8 mouse cellular contexts compared by ENCODE assay signal in the genomic region with DNA sequence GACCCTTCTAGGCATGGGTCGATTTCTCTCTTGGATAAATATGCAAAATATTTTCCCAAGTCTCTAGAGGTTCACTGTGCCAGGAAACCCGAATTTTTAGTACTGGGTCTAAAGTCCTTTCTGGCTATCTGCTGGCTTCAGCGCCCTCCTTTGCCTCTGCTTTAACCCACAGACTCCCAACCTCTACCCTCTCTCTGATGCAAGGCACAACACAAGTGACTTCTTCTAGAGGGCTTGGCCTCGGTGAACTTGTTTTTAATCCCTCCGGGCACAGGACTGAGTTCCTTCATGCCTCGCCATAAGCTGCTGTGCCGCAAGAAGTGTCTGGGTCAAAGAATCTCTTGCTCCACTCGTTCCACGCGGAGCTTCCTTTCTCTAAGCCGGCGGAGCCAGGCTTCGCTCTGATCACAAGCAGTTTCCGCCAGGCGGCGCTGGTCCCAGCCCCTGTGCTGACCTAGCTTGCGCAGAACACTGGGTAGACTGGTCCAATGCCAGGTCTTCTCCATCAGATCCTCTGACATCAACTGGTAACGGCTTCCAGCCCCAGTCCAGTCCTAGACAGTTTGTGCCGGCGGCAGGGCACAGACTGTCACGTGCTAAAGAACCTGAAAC. TPM values are rescaled to one million over a fixed set of nuclear protein-coding genes. Genes with fewer than 3 reads are reported as not detected.
DNase-seq lines count a peak whose midpoint lies in the region; ATAC-seq and TF ChIP-seq lines count a peak whose summit lies in the region.

No protein-coding gene starts in this region.

- H3K4me3 ChIP-seq in lung, embryonic 14.5 days (ENCODE audit: low read depth, low read length): peak overlapping the region; percentile 47
- peak overlapping the region; percentile 56 for H3K4me3 ChIP-seq in embryonic facial prominence, embryonic 12.5 days
- H3K4me3 ChIP-seq in heart, embryonic 15.5 days: peak overlapping the region; percentile 47; the same call in 1 of the 2 replicates
- H3K4me3 ChIP-seq in limb, embryonic 15.5 days: peak overlapping the region; percentile 47
- H3K4me3 ChIP-seq in neural tube, embryonic 15.5 days (replicated peaks): peak overlapping the region; percentile 62

- no peak overlapping the region for H3K9ac ChIP-seq in lung, embryonic 14.5 days
- 0 out of 2 replicates have a peak overlapping the region, but pooled peaks have one; percentile 49 for H3K9ac ChIP-seq in embryonic facial prominence, embryonic 12.5 days
- no peak overlapping the region for H3K9ac ChIP-seq in heart, embryonic 15.5 days
- no peak overlapping the region for H3K9ac ChIP-seq in limb, embryonic 15.5 days
- peak overlapping the region; percentile 80 for H3K9ac ChIP-seq in neural tube, embryonic 15.5 days (replicated peaks)

- DNase-seq in lung, embryonic 14.5 days: peak; percentile 82
- no peak for DNase-seq in lung, adult 18-20 months
- DNase-seq in kidney, postnatal 10 days: peak; percentile 74
- DNase-seq in spleen, adult 12 weeks (ENCODE audit: low spot score): no peak

- ATAC-seq in lung, embryonic 14.5 days (ENCODE audit: insufficient read depth): peak; percentile 70
- ATAC-seq in embryonic facial prominence, embryonic 12.5 days (ENCODE audit: insufficient number of reproducible peaks, insufficient read depth, low FRiP score, low TSS enrichment): no peak
- ATAC-seq in heart, embryonic 15.5 days (replicated peaks; ENCODE audit: insufficient number of reproducible peaks, insufficient read depth, low FRiP score, low read depth): peak; percentile 27; the same call in 1 of the 2 replicates
- 0 out of 2 replicates have a peak, but pooled peaks have one; percentile 24 for ATAC-seq in limb, embryonic 15.5 days (ENCODE audit: insufficient number of reproducible peaks, low FRiP score, low TSS enrichment, low read depth)
- ATAC-seq in neural tube, embryonic 15.5 days (ENCODE audit: low FRiP score): peak; percentile 84

- WGBS in lung, embryonic 14.5 days: 1% methylated on average over 21 of the region's 21 CpGs
- WGBS in embryonic facial prominence, embryonic 12.5 days: under 1% methylated on average over 21 of the region's 21 CpGs
- WGBS in heart, embryonic 15.5 days: 2% methylated on average over 21 of the region's 21 CpGs
- 2% methylated on average over 21 of the region's 21 CpGs for WGBS in limb, embryonic 15.5 days
- WGBS in neural tube, embryonic 15.5 days: under 1% methylated on average over 21 of the region's 21 CpGs

- H3K9me3 ChIP-seq in lung, embryonic 14.5 days (ENCODE audit: low read depth, low read length): no peaks in the 10 kb centered on the region
- H3K9me3 ChIP-seq in embryonic facial prominence, embryonic 12.5 days: no peaks in the 10 kb centered on the region
- no peaks in the 10 kb centered on the region for H3K9me3 ChIP-seq in heart, embryonic 15.5 days (replicated peaks)
- H3K9me3 ChIP-seq in limb, embryonic 15.5 days: no peaks in the 10 kb centered on the region
- H3K9me3 ChIP-seq in neural tube, embryonic 15.5 days (replicated peaks): no peaks in the 10 kb centered on the region

- peak overlapping the region; percentile 92 for H3K4me2 ChIP-seq in lung, embryonic 14.5 days
- H3K4me2 ChIP-seq in embryonic facial prominence, embryonic 12.5 days (replicated peaks): peak overlapping the region; percentile 100
- peak overlapping the region; percentile 77 for H3K4me2 ChIP-seq in heart, embryonic 15.5 days
- peak overlapping the region; percentile 97 for H3K4me2 ChIP-seq in limb, embryonic 15.5 days
- H3K4me2 ChIP-seq in neural tube, embryonic 15.5 days: peak overlapping the region; percentile 86

- peaks cover 4% of the 10 kb centered on the region; the same call in 1 of the 2 replicates for H3K4me1 ChIP-seq in lung, embryonic 14.5 days (ENCODE audit: insufficient read depth)
- H3K4me1 ChIP-seq in embryonic facial prominence, embryonic 12.5 days: peaks cover 4% of the 10 kb centered on the region; the same call in 1 of the 2 replicates
- peaks cover 15% of the 10 kb centered on the region for H3K4me1 ChIP-seq in heart, embryonic 15.5 days (replicated peaks)
- H3K4me1 ChIP-seq in limb, embryonic 15.5 days: peaks cover 17% of the 10 kb centered on the region
- peaks cover 28% of the 10 kb centered on the region for H3K4me1 ChIP-seq in neural tube, embryonic 15.5 days

- H3K27ac ChIP-seq in lung, embryonic 14.5 days (ENCODE audit: low read depth): no peak overlapping the region
- H3K27ac ChIP-seq in embryonic facial prominence, embryonic 12.5 days: no peak overlapping the region
- no peak overlapping the region for H3K27ac ChIP-seq in heart, embryonic 15.5 days
- no peak overlapping the region for H3K27ac ChIP-seq in limb, embryonic 15.5 days
- H3K27ac ChIP-seq in neural tube, embryonic 15.5 days (replicated peaks): peak overlapping the region; percentile 78

- no peaks in the 10 kb centered on the region for H3K36me3 ChIP-seq in lung, embryonic 14.5 days (ENCODE audit: insufficient read depth)
- no peaks in the 10 kb centered on the region for H3K36me3 ChIP-seq in embryonic facial prominence, embryonic 12.5 days
- no peaks in the 10 kb centered on the region for H3K36me3 ChIP-seq in heart, embryonic 15.5 days
- H3K36me3 ChIP-seq in limb, embryonic 15.5 days: no peaks in the 10 kb centered on the region
- no peaks in the 10 kb centered on the region for H3K36me3 ChIP-seq in neural tube, embryonic 15.5 days

- peak; percentile 79 for TF ChIP-seq CTCF in lung, embryonic 14.5 days (IDR thresholded peaks at IDR 0.05; ENCODE audit: low read depth)

- H3K27me3 ChIP-seq in lung, embryonic 14.5 days (ENCODE audit: insufficient read depth, low read length): peaks cover 40% of the 10 kb centered on the region
- peaks cover 38% of the 10 kb centered on the region for H3K27me3 ChIP-seq in embryonic facial prominence, embryonic 12.5 days
- peaks cover 60% of the 10 kb centered on the region for H3K27me3 ChIP-seq in heart, embryonic 15.5 days
- H3K27me3 ChIP-seq in limb, embryonic 15.5 days: peaks cover 65% of the 10 kb centered on the region
- H3K27me3 ChIP-seq in neural tube, embryonic 15.5 days (replicated peaks): peaks cover 9% of the 10 kb centered on the region; the same call in 1 of the 2 replicates

RNA-seq across cellular contexts. Expression of a gene that starts 0.8 kb away (rescaled TPM):
- polyA plus RNA-seq in lung, embryonic 14.5 days (2014; fragmentation: Nextera tagmentation; extraction: Ambion mirVana): 0.57 and 0.88 TPM in 2 replicates
- 3.2 and 3.3 TPM in 2 replicates for polyA plus RNA-seq in embryonic facial prominence, embryonic 12.5 days (2016; fragmentation: Nextera tagmentation; extraction: Ambion mirVana)
- polyA plus RNA-seq in heart, embryonic 15.5 days (2015; fragmentation: Nextera tagmentation; extraction: Ambion mirVana): 0.10 and 0.29 TPM in 2 replicates
- polyA plus RNA-seq in limb, embryonic 15.5 days (2015; fragmentation: Nextera tagmentation; extraction: Ambion mirVana): 0.43 and 0.95 TPM in 2 replicates
- polyA plus RNA-seq in neural tube, embryonic 15.5 days (2015; fragmentation: Nextera tagmentation; extraction: Ambion mirVana): 36.2 and 47.5 TPM in 2 replicates

Comparison
In these comparisons a context has a peak if more than half of its experiments do, and no peak if none do; other contexts are left out.
1. DNase-seq: peak in lung, embryonic 14.5 days (single experiment) and kidney, postnatal 10 days (single experiment); none in lung, adult 18-20 months (0 of 2) and spleen, adult 12 weeks (single experiment).
2. H3K9ac ChIP-seq: peak in embryonic facial prominence, embryonic 12.5 days (single experiment) and neural tube, embryonic 15.5 days (single experiment); none in lung, embryonic 14.5 days (single experiment), heart, embryonic 15.5 days (single experiment) and limb, embryonic 15.5 days (single experiment).
3. Peak in every context shown above with its lines, with median percentiles within 50 percentile points of each other: H3K4me2 ChIP-seq and H3K4me3 ChIP-seq.